In genomic region chr7:84689251-84690100, GRCm38 (mm10) we compare ENCODE assay signal across 8 mouse cellular contexts. TPM values are rescaled to one million over a fixed set of nuclear protein-coding genes. Genes with fewer than 3 reads are reported as not detected.
DNase-seq lines count a peak whose midpoint lies in the region; ATAC-seq and TF ChIP-seq lines count a peak whose summit lies in the region.

Gene Zfand6 (minus strand): TSS chr7:84689959.

- peak; percentile 95 for DNase-seq in 416B (ENCODE audit: low read depth)
- DNase-seq in heart, adult 9 months (ENCODE audit: low spot score in 2 of 2) = peak; percentile 97 to 98
- peak; percentile 92 to 96 for DNase-seq in monocyte, adult 2 months (ENCODE audit: low read depth in 1 of 2, low spot score in 2 of 2)
- DNase-seq in spleen, postnatal 36 days (ENCODE audit: low spot score in 2 of 2) = peak; percentile 98

- TF ChIP-seq POLR2A in bone marrow, adult 2 months (IDR thresholded peaks at IDR 0.05; ENCODE audit: borderline replicate concordance, control insufficient read depth, low read depth, low read length) = peak; percentile 36; the same call in 1 of the 2 replicates

- no peaks in the 10 kb centered on the region; the same call in 1 of the 2 replicates for H3K4me1 ChIP-seq in bone marrow, adult 2 months (ENCODE audit: control insufficient read depth, insufficient read depth, low read length)
- H3K4me1 ChIP-seq in embryonic facial prominence, embryonic 15.5 days = peaks cover 6% of the 10 kb centered on the region; the same call in 1 of the 2 replicates
- H3K4me1 ChIP-seq in kidney, embryonic 14.5 days (ENCODE audit: control insufficient read depth, insufficient read depth, low read length) = no peaks in the 10 kb centered on the region
- H3K4me1 ChIP-seq in limb, embryonic 15.5 days = peaks cover 7% of the 10 kb centered on the region

- peak within 1 kb of the TSS; percentile 99 for H3K27ac ChIP-seq in bone marrow, adult 2 months (ENCODE audit: control insufficient read depth, insufficient read depth, low read depth, low read length, poor library complexity)
- peak within 1 kb of the TSS; percentile 88 for H3K27ac ChIP-seq in embryonic facial prominence, embryonic 15.5 days (replicated peaks)
- H3K27ac ChIP-seq in kidney, embryonic 14.5 days (ENCODE audit: low read depth, low read length) = peak within 1 kb of the TSS; percentile 89
- peak within 1 kb of the TSS; percentile 90 for H3K27ac ChIP-seq in limb, embryonic 15.5 days

- peak within 1 kb of the TSS; percentile 88 for H3K4me2 ChIP-seq in embryonic facial prominence, embryonic 15.5 days (replicated peaks)
- peak within 1 kb of the TSS; percentile 74 for H3K4me2 ChIP-seq in kidney, embryonic 14.5 days (replicated peaks; ENCODE audit: low read depth, low read length)
- peak within 1 kb of the TSS; percentile 75 for H3K4me2 ChIP-seq in limb, embryonic 15.5 days

- peak within 1 kb of the TSS; percentile 66 for H3K9ac ChIP-seq in embryonic facial prominence, embryonic 15.5 days
- H3K9ac ChIP-seq in kidney, embryonic 14.5 days (ENCODE audit: low read depth, low read length) = peak within 1 kb of the TSS; percentile 83
- H3K9ac ChIP-seq in limb, embryonic 15.5 days = peak within 1 kb of the TSS; percentile 71

- ATAC-seq in embryonic facial prominence, embryonic 15.5 days (ENCODE audit: insufficient number of reproducible peaks, low FRiP score, low TSS enrichment, low read depth) = peak; percentile 99
- ATAC-seq in kidney, embryonic 14.5 days (ENCODE audit: low FRiP score, low TSS enrichment) = peak; percentile 99
- ATAC-seq in limb, embryonic 15.5 days (ENCODE audit: insufficient number of reproducible peaks, low FRiP score, low TSS enrichment, low read depth) = peak; percentile 99

- no peaks in the 10 kb centered on the region for H3K36me3 ChIP-seq in embryonic facial prominence, embryonic 15.5 days
- no peaks in the 10 kb centered on the region for H3K36me3 ChIP-seq in kidney, embryonic 14.5 days (ENCODE audit: control insufficient read depth, insufficient read depth, low read length)
- no peaks in the 10 kb centered on the region for H3K36me3 ChIP-seq in limb, embryonic 15.5 days

- no peak for TF ChIP-seq CTCF in bone marrow, adult 2 months (IDR thresholded peaks at IDR 0.05; ENCODE audit: control insufficient read depth, insufficient read depth, low read length)

- 3% methylated on average over 71 of the region's 87 CpGs for WGBS in bone marrow, adult 2 months
- under 1% methylated on average over 86 of the region's 87 CpGs for WGBS in embryonic facial prominence, embryonic 15.5 days
- under 1% methylated on average over 47 of the region's 87 CpGs for WGBS in kidney, embryonic 14.5 days
- under 1% methylated on average over 77 of the region's 87 CpGs for WGBS in limb, embryonic 15.5 days

- no peaks in the 10 kb centered on the region for H3K27me3 ChIP-seq in embryonic facial prominence, embryonic 15.5 days
- H3K27me3 ChIP-seq in kidney, embryonic 14.5 days (ENCODE audit: control insufficient read depth, insufficient read depth, low read length) = no peaks in the 10 kb centered on the region
- H3K27me3 ChIP-seq in limb, embryonic 15.5 days = no peaks in the 10 kb centered on the region

- peak within 1 kb of the TSS; percentile 99 for H3K4me3 ChIP-seq in bone marrow, adult 2 months (replicated peaks; ENCODE audit: control insufficient read depth, low read depth, low read length)
- peak within 1 kb of the TSS; percentile 92 for H3K4me3 ChIP-seq in embryonic facial prominence, embryonic 15.5 days (replicated peaks)
- H3K4me3 ChIP-seq in kidney, embryonic 14.5 days (ENCODE audit: low read length) = peak within 1 kb of the TSS; percentile 80
- H3K4me3 ChIP-seq in limb, embryonic 15.5 days = peak within 1 kb of the TSS; percentile 92

- no peaks in the 10 kb centered on the region for H3K9me3 ChIP-seq in embryonic facial prominence, embryonic 15.5 days (replicated peaks)
- no peaks in the 10 kb centered on the region for H3K9me3 ChIP-seq in kidney, embryonic 14.5 days (ENCODE audit: control insufficient read depth, low read length)
- H3K9me3 ChIP-seq in limb, embryonic 15.5 days = no peaks in the 10 kb centered on the region

RNA-seq across cellular contexts. Expression of gene Zfand6, which starts in this region (rescaled TPM):
- 87.1 and 89.4 TPM in 2 replicates for polyA plus RNA-seq in bone marrow, adult 2 months (2011; ENCODE audit: insufficient read depth, insufficient read length, low replicate concordance, missing spikeins)
- 157 and 158 TPM in 2 replicates for polyA plus RNA-seq in embryonic facial prominence, embryonic 15.5 days (2015; fragmentation: Nextera tagmentation; extraction: Ambion mirVana)
- 167 and 180 TPM in 2 replicates for polyA plus RNA-seq in kidney, embryonic 14.5 days (2014; fragmentation: Nextera tagmentation; extraction: Ambion mirVana)
- 153 and 161 TPM in 2 replicates for polyA plus RNA-seq in limb, embryonic 15.5 days (2015; fragmentation: Nextera tagmentation; extraction: Ambion mirVana)

Comparison
In these comparisons a context has a peak if more than half of its experiments do, and no peak if none do; other contexts are left out.
1. Peak in every context shown above with its lines: DNase-seq, ATAC-seq, H3K4me3 ChIP-seq and H3K27ac ChIP-seq.